Mouse (Mus musculus) kidney, adult 8-10 months (tissue): ENCODE measurements around the gene Endod1.
A peak's percentile ranks its signal among the peaks of the same experiment; 100 is the strongest.
"Not testable (repeated sequence)": the region's sequence is repeated elsewhere in the genome, so short reads cannot be mapped to it uniquely, and the experiment has no call there.

ENCODE experiments used
- DNase-seq, 2 experiments: peaks; one replicate each; pipeline ENCODE4 v3.0.0; 2022

The Endod1 gene

DNA sequence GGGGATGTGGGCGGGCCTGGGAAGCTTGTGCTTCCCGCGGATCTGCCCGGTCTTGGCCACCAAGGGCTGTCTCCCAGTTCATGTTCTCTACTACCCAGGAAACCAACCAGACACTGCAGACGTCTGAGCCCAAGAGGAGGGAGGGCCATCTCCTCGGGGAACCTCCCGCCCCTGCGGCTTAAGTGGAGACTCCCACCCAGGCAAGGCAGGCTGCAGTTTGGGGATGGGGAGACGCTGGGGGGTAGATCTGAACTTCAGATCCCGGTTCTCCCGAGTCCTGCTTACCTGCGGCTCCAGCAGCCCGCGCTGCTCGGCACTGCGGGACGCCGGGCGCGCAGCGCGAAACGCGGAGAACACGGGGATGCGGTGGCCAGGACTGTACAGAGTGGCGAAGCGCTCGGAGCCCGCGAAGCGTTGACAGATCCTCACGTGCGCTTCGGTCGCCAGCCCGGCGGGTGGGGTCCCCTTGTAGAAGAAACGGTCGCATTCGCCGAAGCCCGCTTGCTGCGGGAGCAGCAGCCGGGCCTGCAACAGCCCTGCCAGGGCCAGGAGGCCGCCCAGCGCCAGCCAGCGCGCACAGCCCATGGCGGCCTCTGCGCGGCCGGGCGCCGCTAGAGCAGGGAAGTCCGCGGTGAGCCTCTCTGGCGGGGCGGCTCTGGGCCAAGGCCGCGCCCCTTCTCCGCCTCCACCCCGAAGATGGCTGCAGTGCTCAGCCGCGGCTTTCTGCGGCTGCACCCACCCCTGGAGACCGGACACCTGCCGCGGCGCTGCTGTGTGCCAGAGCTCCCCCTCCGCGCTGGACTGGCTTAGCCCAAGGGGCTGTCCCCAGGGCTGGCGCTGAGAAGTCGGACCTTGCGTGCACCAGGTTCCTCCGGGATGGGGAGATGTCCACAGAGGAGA is 671 bp downstream of the Endod1 start:
- DNase-seq: peak; percentile 81 to 84

- DNase-seq: no peak
Observed at GRCm38 (mm10) chr9:14379769-14380385, 1.4 kb downstream of the Endod1 start.

- DNase-seq: peak; percentile 23 to 45
Observed at GRCm38 (mm10) chr9:14378151-14378550, 3.2 kb downstream of the Endod1 start.

- DNase-seq: no peak
Observed at GRCm38 (mm10) chr9:14376149-14376548, 5.2 kb downstream of the Endod1 start.

DNA sequence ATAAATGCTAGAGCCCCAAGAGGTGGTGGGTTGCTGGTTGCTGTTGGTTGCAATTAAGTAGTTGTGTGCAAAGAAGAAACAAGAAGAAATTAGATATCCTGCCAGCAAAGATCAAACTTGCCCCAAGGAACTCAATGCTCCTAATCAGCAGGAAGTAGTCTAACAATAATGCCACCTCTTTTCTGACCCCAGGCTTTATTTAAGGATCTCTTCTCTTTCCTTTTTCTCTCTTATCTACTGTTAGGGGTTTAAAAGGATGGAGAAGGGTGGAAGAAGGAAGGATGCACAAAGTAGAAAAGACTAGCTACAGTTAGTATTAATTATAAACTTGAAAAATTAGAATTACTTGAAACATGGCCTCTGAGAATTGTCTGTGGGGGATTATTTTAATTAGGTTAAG is 8.9 kb downstream of the Endod1 start:
- DNase-seq: no peak

DNA sequence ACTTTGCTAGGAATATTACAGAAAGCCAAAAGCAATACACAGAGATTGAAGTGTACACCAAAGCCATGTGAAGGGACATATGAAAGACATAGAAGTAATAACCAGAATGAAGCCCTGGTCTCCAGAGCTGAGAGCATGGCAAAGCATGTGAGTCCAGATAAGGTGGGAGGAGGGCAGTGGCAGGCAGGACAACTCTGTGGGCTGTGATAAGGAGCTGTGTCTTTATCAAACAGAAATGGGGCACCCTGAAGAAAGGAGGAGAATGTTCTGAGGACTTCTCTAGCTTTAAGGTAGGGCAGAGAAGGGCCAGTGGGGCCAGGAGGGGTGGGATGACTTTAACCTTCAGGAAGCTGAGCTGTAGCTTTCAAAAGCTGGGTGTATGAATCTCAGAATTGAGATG is 12.0 kb downstream of the Endod1 start:
- no peak for DNase-seq

DNA sequence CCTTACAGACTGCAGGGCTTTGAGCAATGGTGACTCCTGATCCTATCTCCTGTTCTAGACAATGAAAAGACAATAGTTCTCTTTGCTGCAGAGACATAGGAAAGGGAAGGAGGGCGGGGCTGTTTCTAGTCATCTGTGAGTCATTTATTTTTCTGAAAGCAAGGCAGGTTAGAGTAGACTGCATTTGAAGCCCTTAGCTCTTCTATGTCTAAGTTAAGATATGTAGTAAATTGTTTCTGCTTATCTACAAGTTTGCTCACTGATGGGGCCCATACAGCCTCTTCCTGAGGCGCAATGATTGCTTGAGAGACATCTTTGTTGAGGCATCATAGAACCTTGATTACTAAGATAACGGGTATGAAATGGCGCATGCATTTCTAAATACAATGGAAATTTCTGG is 13.5 kb downstream of the Endod1 start:
- DNase-seq: no peak

- DNase-seq: peak in 1 of 2 experiments; percentile 19
Observed at GRCm38 (mm10) chr9:14365481-14366125, 15.7 kb downstream of the Endod1 start.

DNA sequence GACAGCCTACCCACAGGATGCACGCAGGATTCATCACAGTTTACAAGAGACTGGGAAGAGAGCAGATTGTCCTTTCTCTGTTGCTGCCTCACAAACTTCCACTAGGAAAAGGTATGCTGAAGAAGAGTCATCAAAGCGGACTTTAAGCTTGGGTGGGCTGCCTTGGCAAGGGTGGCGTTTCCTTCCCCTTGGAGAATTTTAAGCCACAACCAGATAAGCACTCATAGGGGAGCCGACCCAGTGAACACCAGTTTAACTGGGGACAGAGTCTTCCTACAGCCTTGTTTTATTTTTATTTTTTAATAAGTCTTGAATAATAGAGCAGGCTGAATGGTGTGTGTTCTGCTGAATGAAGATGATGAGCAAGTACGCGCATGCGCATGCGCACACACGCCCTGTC is 16.6 kb downstream of the Endod1 start:
- DNase-seq: no peak

GRCm38 (mm10) chr9:14363540-14363939 is 17.8 kb downstream of the Endod1 start:
- peak in 1 of 2 experiments; percentile 40 for DNase-seq

GRCm38 (mm10) chr9:14362068-14362768 is 19.1 kb downstream of the Endod1 start:
- DNase-seq: no peak

GRCm38 (mm10) chr9:14357033-14357432 is 24.3 kb downstream of the Endod1 start:
- no peak for DNase-seq

GRCm38 (mm10) chr9:14354852-14355251 is 26.5 kb downstream of the Endod1 start:
- DNase-seq: no peak

DNA sequence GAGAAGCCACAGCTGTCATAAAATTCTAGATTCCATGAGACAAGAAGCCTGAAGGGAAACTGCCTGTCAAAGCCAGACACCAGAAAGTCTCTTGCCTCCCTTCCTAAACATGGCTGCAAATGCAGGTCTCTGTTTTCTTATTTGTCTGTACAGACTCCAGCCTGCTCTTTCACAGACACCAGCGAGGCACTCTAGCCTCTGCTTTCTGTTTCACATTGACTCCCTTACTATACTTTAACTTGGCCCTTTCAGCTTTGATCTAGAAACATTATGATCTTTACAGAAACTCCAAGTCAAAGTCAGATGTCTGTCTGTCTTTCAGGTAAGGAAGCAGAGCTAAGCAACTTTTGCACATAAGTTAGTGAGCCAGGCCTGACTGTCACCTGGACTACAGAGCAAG is 29.0 kb downstream of the Endod1 start:
- no peak for DNase-seq

GRCm38 (mm10) chr9:14350787-14351186 is 30.5 kb downstream of the Endod1 start:
- no peak for DNase-seq

- DNase-seq: no peak
Observed at GRCm38 (mm10) chr9:14349380-14349779, 31.9 kb downstream of the Endod1 start.

- peak in 1 of 2 experiments; percentile 15 for DNase-seq
Observed at GRCm38 (mm10) chr9:14348416-14348815, 32.9 kb downstream of the Endod1 start.

DNA sequence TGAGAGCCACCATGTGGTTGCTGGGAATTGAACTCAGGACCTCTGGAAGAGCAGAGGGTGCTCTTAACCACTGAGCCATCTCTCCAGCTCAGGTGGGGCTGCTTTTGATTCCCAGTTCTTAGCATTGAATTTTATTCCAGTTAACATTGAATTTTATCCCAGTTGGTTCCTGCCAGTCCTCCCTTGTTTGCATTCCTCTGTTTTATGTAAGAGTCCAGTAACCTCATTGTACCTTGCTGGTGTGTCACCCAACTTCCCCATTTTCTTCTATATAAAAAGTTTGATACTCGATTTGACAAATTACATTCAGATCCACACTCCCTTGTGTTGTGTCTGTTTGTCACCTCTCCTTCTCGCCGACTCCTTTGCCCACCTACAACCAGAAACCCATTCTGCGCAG is 35.4 kb downstream of the Endod1 start:
- DNase-seq: not testable (repeated sequence)

- peak; percentile 46 to 83 for DNase-seq
Observed at GRCm38 (mm10) chr9:14342041-14342668, 39.2 kb downstream of the Endod1 start.

DNA sequence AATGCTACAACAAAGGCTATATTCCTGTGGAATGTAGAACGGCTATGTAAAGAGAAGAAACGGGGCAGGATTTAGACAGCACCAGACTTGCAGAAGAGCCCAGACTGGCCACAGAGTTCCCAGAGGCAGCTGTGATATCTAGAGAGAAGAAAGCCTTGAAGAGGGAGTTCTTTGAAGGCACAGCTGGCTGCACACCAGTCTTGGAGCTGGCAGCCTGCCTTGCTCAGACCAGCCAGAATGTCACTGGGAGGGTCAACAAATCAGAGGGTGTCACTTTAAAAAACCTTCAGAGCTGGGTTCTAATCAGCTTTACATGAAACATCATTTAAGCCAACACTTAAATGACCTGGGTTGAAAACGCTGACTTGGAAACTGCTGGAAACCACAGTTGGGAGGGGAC is 42.6 kb downstream of the Endod1 start:
- DNase-seq: no peak

GRCm38 (mm10) chr9:14336901-14337300 is 44.4 kb downstream of the Endod1 start:
- no peak for DNase-seq

DNA sequence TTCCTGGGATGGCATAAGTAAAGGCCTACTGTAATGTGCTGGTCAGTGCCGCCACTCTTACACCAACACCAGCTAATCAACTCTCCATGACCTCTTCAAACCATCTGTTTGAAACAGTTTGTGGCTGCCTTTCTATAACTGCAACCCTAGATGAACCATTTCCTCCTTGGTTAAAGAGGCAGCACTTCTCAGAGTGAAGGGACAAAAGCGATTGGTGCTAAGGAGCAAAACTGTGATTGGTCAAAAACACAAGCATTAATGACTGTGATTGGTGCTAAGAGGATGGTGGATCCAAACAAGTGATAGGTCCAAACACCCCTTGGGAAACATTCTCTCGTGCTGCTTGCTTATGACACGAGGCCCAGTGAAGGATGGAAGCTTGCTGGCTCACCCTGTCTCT is 45.5 kb downstream of the Endod1 start:
- no peak for DNase-seq

DNA sequence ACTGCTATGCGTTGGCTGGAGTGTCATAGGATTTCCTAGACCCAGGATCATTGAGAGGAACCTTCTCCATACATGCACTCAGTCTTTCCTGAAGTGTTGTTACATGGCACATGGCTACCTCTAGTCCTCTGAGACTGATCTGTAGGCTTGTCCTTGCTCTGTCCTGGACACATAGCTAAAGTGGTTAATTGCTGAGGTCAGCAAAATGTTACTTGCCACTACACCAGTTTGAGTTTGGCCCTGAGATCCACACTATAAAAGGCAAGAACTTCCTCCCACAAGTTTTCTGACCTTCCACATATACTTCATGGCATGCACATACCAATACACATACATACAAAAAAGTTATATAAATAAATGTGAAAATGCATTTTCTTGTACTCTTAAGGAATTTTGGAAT is 64.7 kb downstream of the Endod1 start:
- no peak for DNase-seq
